Mouse (Mus musculus): ENCODE results near the gene Ak2. TPM values are rescaled to one million over a fixed set of nuclear protein-coding genes. Genes with fewer than 3 reads are reported as not detected.

Ak2 gene
- polyA plus RNA-seq, 1 experiment from 2014 or later: 148 TPM

GRCm38 (mm10) chr4:129051461-129052183, 59.9 kb downstream of the Ak2 start:
- Histone ChIP-seq H3K4me1 (ENCODE audit: insufficient read depth) (peaks cover 4% of the 10 kb centered on the region; the same call in 1 of the 2 replicates), H3K36me3 (ENCODE audit: insufficient read depth) (no peaks in the 10 kb centered on the region), H3K9ac (no peak overlapping the region), H3K27ac (ENCODE audit: low read depth) (no peak overlapping the region), H3K9me3 (ENCODE audit: low read depth, low read length) (no peaks in the 10 kb centered on the region), H3K27me3 (ENCODE audit: insufficient read depth, low read length) (peaks cover 29% of the 10 kb centered on the region), H3K4me3 (ENCODE audit: low read depth, low read length) (no peak overlapping the region), H3K4me2 (no peak overlapping the region)
- 16% methylated on average over 11 of the region's 11 CpGs for WGBS
- DNase-seq (no peak), ATAC-seq (ENCODE audit: insufficient read depth) (no peak)
- no peak for TF ChIP-seq CTCF (IDR thresholded peaks at IDR 0.05; ENCODE audit: low read depth)

- no peak overlapping the region for H3K9ac ChIP-seq
- no peak for TF ChIP-seq CTCF (IDR thresholded peaks at IDR 0.05; ENCODE audit: low read depth)
- no peaks in the 10 kb centered on the region for H3K9me3 ChIP-seq (ENCODE audit: low read depth, low read length)
- 0 out of 2 replicates have a peak overlapping the region, but pooled peaks have one; percentile 42 for H3K27ac ChIP-seq (ENCODE audit: low read depth)
- DNase-seq: peak; percentile 47
- no peak overlapping the region for H3K4me2 ChIP-seq
- no peaks in the 10 kb centered on the region for H3K36me3 ChIP-seq (ENCODE audit: insufficient read depth)
- H3K27me3 ChIP-seq (ENCODE audit: insufficient read depth, low read length): peaks cover 12% of the 10 kb centered on the region; the same call in 1 of the 2 replicates
- peaks cover 2% of the 10 kb centered on the region for H3K4me1 ChIP-seq (ENCODE audit: insufficient read depth)
- H3K4me3 ChIP-seq (ENCODE audit: low read depth, low read length): no peak overlapping the region
- no peak for ATAC-seq (ENCODE audit: insufficient read depth)
- WGBS: 73% methylated on average over 12 of the region's 12 CpGs
Measured at GRCm38 (mm10) chr4:129054757-129055156, 63.0 kb downstream of the Ak2 start.

GRCm38 (mm10) chr4:129055562-129055961, 63.8 kb downstream of the Ak2 start:
- no peak overlapping the region for H3K9ac ChIP-seq
- H3K4me1 ChIP-seq (ENCODE audit: insufficient read depth): peaks cover 5% of the 10 kb centered on the region
- 0 out of 2 replicates have a peak, but pooled peaks cover 5% of the 10 kb centered on the region for H3K27me3 ChIP-seq (ENCODE audit: insufficient read depth, low read length)
- TF ChIP-seq CTCF (IDR thresholded peaks at IDR 0.05; ENCODE audit: low read depth): no peak
- H3K36me3 ChIP-seq (ENCODE audit: insufficient read depth): no peaks in the 10 kb centered on the region
- no peak for ATAC-seq (ENCODE audit: insufficient read depth)
- DNase-seq: no peak
- H3K27ac ChIP-seq (ENCODE audit: low read depth): no peak overlapping the region
- no peaks in the 10 kb centered on the region for H3K9me3 ChIP-seq (ENCODE audit: low read depth, low read length)
- 80% methylated on average over 5 of the region's 5 CpGs for WGBS
- H3K4me3 ChIP-seq (ENCODE audit: low read depth, low read length): no peak overlapping the region
- no peak overlapping the region for H3K4me2 ChIP-seq

GRCm38 (mm10) chr4:129057533-129058206, 65.9 kb downstream of the Ak2 start:
- Histone ChIP-seq H3K36me3 (ENCODE audit: insufficient read depth) (no peaks in the 10 kb centered on the region), H3K27me3 (ENCODE audit: insufficient read depth, low read length) (no peaks in the 10 kb centered on the region), H3K9ac (peak overlapping the region; percentile 91), H3K4me3 (ENCODE audit: low read depth, low read length) (peak overlapping the region; percentile 86), H3K4me1 (ENCODE audit: insufficient read depth) (peaks cover 5% of the 10 kb centered on the region), H3K27ac (ENCODE audit: low read depth) (peak overlapping the region; percentile 88), H3K4me2 (peak overlapping the region; percentile 100), H3K9me3 (ENCODE audit: low read depth, low read length) (no peaks in the 10 kb centered on the region)
- TF ChIP-seq CTCF (IDR thresholded peaks at IDR 0.05; ENCODE audit: low read depth): no peak
- WGBS: 4% methylated on average over 39 of the region's 44 CpGs
- peak; percentile 96 for ATAC-seq (ENCODE audit: insufficient read depth)
- peak; percentile 99 for DNase-seq

- ATAC-seq (ENCODE audit: insufficient read depth) (peak; percentile 61), DNase-seq (peak; percentile 48)
- Histone ChIP-seq H3K9ac (peak within 1 kb of the TSS; percentile 91), H3K4me1 (ENCODE audit: insufficient read depth) (peaks cover 5% of the 10 kb centered on the region; the same call in 1 of the 2 replicates), H3K9me3 (ENCODE audit: low read depth, low read length) (no peaks in the 10 kb centered on the region), H3K27me3 (ENCODE audit: insufficient read depth, low read length) (no peaks in the 10 kb centered on the region), H3K4me2 (peak within 1 kb of the TSS; percentile 100), H3K4me3 (ENCODE audit: low read depth, low read length) (peak within 1 kb of the TSS; percentile 86), H3K36me3 (ENCODE audit: insufficient read depth) (no peaks in the 10 kb centered on the region), H3K27ac (ENCODE audit: low read depth) (peak within 1 kb of the TSS; percentile 88)
- WGBS: under 1% methylated on average over 93 of the region's 107 CpGs
- no peak for TF ChIP-seq CTCF (IDR thresholded peaks at IDR 0.05; ENCODE audit: low read depth)
Measured at GRCm38 (mm10) chr4:129058207-129059092, 66.7 kb downstream of the Ak2 start, which contains the start of gene Rnf19b. TSS of gene Rnf19b (plus strand) at chr4:129058271.

GRCm38 (mm10) chr4:129059125-129059551, 67.4 kb downstream of the Ak2 start:
- H3K27ac ChIP-seq (ENCODE audit: low read depth): peak overlapping the region; percentile 88; the same call in 1 of the 2 replicates
- H3K4me2 ChIP-seq: peak overlapping the region; percentile 100

More at GRCm38 (mm10) chr4:129059125-129059551, 67.4 kb downstream of the Ak2 start:
- Histone ChIP-seq H3K4me1 (ENCODE audit: insufficient read depth) (peaks cover 5% of the 10 kb centered on the region; the same call in 1 of the 2 replicates), H3K36me3 (ENCODE audit: insufficient read depth) (no peaks in the 10 kb centered on the region), H3K9me3 (ENCODE audit: low read depth, low read length) (no peaks in the 10 kb centered on the region), H3K4me3 (ENCODE audit: low read depth, low read length) (peak overlapping the region; percentile 86), H3K27me3 (ENCODE audit: insufficient read depth, low read length) (no peaks in the 10 kb centered on the region), H3K9ac (peak overlapping the region; percentile 91)
- ATAC-seq (ENCODE audit: insufficient read depth): no peak
- under 1% methylated on average over 13 of the region's 13 CpGs for WGBS
- TF ChIP-seq CTCF (IDR thresholded peaks at IDR 0.05; ENCODE audit: low read depth): no peak
- DNase-seq: peak; percentile 73
